ENCODE assay signal across 7 mouse cellular contexts in the genomic region with DNA sequence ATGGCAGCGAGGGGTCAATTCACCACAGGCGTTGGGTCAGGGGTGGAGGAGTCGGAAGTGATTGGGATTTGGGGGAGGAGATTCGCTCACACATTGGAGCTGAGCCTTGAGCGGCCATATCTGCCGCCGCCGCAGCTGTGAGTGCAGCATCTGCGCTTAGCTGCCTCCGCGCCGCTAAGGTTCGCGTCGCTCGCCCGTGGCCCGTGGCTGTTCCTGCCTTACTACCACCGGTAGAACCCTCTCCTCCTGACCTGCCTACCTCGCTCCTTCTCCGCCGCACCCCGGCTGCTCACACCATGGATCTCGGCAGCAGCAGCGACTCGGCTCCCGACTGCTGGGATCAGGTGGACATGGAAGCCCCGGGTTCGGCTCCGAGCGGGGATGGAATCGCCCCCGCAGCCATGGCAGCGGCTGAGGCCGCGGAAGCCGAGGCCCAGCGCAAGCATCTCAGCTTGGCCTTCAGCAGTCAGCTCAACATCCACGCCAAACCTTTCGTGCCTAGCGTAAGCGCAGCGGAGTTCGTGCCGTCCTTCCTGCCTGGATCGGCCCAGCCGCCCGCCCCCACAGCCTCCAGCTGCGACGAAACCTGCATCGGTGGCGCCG. TPM values are rescaled to one million over a fixed set of nuclear protein-coding genes. Genes with fewer than 3 reads are reported as not detected.
DNase-seq lines count a peak whose midpoint lies in the region.

A gene (plus strand): TSS at position 109 of the 603 bp plus-strand sequence.

- peaks cover 34% of the 10 kb centered on the region for H3K27me3 ChIP-seq in megakaryocyte, embryonic 14.5 days (replicated peaks)

- H3K4me3 ChIP-seq in megakaryocyte, embryonic 14.5 days (replicated peaks), result peak within 1 kb of the TSS; percentile 92

- DNase-seq in adrenal gland, postnatal 25 days, result peak; percentile 45
- DNase-seq in cerebellum, postnatal 4 days (ENCODE audit: low spot score in 2 of 2), result peak; percentile 23 to 44
- peak; percentile 18 for DNase-seq in gastrocnemius, postnatal 10 days
- peak; percentile 10 for DNase-seq in induced T-regulatory cell, adult 2 months (ENCODE audit: low read depth)
- DNase-seq in left cerebral cortex, postnatal 14 days (ENCODE audit: low spot score in 2 of 2), result peak; percentile 32 to 57
- peak; percentile 33 for DNase-seq in right cerebral cortex, postnatal 14 days

- peaks cover 6% of the 10 kb centered on the region; the same call in 1 of the 2 replicates for H3K9me3 ChIP-seq in megakaryocyte, embryonic 14.5 days

- intact Hi-C loops in left cerebral cortex, postnatal 14 days (cut with DNase I), result loop anchor here (5.0 kb wide), 1 partner anchor 94 kb away; a partner anchor contains a TSS

- no peaks in the 10 kb centered on the region for H3K36me3 ChIP-seq in megakaryocyte, embryonic 14.5 days (replicated peaks; ENCODE audit: low read length)

- peaks cover 10% of the 10 kb centered on the region; the same call in 1 of the 2 replicates for H3K4me1 ChIP-seq in megakaryocyte, embryonic 14.5 days

RNA-seq across cellular contexts. Expression of the gene that starts here (rescaled TPM):
- total RNA-seq in adrenal gland, postnatal 25 days (2021), result 10.6 and 13.3 TPM in 2 replicates
- 1 to 10 TPM; 1.2 to 1.8 TPM for total RNA-seq in gastrocnemius, postnatal 10 days (2021)
- total RNA-seq in left cerebral cortex, postnatal 14 days (2021), result 10 to 100 TPM; 34.4 to 36.4 TPM
- 1.2 and 2.6 TPM in 2 replicates for polyA plus RNA-seq in megakaryocyte, embryonic 14.5 days (2012; ENCODE audit: insufficient read depth, low replicate concordance)

Comparison
In these comparisons a context has a peak if more than half of its experiments do, and no peak if none do; other contexts are left out.
1. Peak in every context shown above with its lines: DNase-seq and H3K4me3 ChIP-seq.